Mouse (Mus musculus) layer of hippocampus, postnatal 25 days (tissue): ENCODE measurements at regions not wholly inside any gene's neighbourhood (a gene's known extent, or its start where the extent isn't known, plus 50 kb on each side); places are given as distances from the start of the nearest gene placed in this dataset.

ENCODE experiments used
- DNase-seq, 2 experiments: peaks; one replicate each; pipeline ENCODE4 v3.0.0; 2022; ENCODE audit warnings: mixed read lengths in 2 of 2, low spot score in 1 of 2; ENCODE audit errors: extremely low spot score in 1 of 2

DNA sequence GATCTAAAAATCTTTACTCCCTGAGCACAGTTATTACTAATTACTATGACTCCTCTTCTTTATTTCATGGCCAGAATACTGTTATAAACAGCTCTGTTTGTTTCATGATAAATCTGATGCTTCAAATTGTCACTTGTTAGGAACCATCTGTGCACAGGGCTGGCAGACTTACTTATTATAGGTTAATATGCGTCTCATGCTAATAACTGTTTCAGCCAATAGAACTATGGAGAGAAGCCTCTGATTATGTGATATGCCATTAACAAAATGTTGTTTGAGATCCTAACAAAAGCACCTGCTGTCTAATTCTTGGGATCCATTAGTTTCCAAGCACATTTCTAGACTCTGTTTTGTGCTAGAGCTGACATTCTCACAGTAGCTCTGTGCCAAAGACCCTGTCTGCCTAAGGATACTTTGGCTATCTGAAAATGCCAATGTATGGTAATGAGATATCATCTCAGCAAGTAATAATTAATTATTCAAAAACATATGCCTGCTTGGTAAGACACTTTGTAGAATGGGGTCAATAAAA is 318.1 kb downstream of the Grb14 start:
- no peak for DNase-seq

DNA sequence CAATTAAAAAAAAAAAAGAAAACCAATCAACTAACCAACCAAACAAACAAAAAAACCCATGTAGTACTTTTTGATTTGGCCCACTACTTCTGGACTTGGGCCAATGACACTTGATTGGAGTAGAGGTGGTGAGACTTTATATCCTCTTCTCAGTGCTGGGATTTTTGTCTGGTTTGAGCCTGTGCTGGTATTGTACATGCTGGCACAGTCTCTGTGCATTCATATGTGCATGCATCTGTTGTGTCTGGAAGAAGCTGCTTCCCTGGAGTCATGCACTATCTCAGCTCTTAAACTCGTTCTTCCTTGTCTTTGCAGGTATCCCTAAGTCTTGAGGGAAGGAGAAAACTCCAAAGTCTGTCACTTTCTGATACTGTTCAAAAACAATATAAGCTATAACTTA is 328.8 kb downstream of the Grb14 start:
- no peak for DNase-seq

DNA sequence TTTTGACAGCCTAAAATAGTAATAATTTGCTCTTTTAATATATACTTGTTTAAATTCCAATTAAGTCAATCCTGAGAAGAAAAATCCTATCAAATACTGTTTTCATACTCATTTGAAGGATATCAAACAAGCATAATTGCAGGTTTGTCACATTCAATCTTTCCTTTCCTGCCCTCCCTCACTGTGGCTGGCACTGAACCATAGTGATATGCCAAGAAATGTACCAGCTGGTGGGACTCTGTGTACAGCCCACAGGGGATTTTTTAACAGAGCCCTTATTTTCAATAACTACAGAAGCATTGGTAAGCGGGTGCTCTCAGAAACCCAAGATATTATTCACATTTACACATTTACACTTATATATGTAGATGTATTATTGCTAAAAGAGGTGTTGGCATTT is 333.3 kb downstream of the Grb14 start:
- DNase-seq, result no peak

DNA sequence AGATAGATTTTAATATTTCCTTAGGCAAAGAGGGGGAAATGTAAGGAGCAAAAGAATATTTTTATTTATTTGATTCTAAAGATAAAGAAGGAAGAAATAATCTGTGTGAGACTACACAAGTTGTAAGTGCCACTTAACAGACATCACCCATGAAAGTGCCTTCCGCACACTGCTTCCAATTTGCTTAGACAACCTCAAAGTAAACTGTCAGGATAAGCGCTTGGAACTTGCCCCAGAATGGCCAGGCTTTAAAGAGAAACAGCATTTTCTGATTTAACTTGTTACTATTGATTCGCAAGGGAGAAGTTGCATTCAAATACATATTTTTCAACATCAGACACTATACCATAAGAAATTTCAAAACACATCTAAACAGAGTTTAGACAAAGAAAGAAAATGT is 333.8 kb downstream of the Grb14 start:
- DNase-seq, result no peak

DNA sequence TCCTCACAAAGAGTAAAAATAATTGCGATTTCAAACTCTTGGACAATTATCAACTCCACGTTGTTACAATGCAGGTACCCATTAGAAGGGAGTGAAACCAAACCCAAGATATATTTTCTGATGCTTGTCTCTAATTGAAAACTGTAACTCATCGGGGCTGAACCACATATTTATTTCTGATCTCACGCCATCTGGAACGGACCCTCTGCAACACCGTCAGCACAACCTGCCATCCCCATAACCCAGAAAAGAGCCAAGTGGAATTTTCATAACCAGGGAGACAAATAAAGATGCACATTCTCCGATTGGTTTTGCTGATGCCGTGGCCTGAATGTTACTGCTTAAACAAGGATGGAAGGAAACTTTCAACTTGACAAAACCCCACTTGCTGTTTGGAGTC is 338.0 kb downstream of the Grb14 start:
- DNase-seq, result no peak

DNA sequence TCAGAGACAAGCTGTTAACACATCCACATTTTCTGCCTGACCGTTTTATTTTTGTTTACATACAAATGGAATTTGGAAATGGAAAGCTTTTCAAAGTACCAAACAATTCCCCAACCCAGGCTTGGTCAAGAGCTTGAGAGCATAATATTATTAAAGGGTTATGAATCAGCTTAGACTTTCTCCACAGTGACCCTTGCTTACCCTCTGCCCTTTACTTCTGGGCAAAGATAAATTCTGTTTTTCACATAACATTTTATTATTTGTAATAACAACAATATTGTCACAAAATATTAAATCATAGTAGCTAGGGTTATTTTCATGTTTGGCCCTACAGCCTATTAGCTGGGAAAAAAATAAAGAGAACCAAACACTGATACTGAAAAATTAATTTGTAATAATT is 375.2 kb downstream of the Grb14 start:
- DNase-seq, result no peak

DNA sequence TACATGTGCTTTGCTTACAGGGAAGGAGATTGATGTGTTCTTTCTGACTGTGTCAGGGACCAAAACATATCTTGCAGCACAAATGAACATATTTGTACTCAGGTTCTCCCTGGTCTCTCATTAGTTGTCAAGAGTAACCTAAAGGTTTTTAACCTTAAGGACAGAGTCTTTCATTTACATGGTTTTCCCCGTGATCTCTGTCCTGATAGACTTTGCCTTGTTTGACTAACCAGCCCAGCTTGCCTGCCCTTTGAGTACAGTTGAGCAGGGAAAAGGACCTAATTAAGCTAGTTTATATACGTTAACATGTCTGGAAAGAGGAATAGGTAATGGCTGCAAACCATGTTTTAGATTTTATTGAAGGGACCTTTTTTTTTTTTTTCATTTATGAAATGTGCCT is 407.9 kb downstream of the Grb14 start:
- DNase-seq, result no peak

DNA sequence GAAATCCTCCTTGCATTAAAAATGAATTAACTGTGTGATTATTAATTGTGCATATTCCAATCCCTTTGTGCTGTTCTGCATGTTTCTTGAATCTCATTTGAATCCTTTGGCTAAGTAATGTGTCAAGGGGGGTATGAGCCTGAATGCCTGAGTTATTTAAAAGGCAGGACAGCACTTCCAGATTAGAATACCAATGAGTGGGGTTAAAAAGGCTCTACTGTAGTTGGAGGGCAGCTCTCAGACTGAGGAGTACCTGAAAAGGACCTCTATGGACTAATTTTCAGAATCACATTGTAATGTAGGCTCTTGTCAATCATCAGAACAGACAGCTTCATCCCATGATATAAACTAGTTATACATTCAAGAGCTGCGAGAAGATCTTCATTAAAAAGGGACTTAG is 417.9 kb downstream of the Grb14 start:
- DNase-seq, result no peak

DNA sequence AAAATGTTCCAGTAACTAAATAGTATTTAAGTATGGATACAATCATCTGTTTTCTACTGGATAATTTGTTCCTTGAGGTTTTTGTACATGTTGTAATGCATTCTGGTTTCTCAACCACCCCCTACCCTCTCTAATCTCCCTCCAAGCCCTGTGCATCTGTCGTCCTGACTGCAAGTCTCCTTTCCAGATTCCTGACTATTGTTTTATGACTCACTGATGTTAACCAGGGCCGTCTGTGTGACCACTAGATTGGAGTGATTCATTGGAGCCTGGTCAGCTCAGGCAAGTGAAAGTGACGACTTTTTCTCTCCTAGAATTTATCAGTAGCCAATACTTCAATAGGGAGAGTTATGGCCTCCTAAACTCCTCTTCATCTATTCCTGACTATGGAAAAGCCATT is 442.5 kb downstream of the Grb14 start:
- DNase-seq, result no peak

DNA sequence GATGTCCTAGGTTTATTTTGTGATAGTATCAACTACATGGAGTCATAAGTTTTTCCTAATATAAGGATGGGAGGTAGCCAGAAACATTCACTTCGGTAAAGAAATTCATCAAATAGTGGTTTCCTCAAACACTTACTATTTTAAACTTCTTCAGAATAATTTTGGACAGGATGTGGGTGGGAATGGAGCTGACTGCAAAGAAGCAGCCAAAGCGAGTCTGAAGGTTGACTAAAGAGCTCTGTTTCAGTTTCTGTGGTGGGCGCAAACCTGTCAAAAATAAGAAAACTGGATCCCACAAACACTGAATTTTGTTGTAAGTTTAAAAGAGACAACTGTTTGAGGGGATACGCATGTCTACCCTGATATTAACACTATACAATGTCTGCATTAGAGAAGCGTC is 438.2 kb upstream of the Fign start:
- no peak for DNase-seq

DNA sequence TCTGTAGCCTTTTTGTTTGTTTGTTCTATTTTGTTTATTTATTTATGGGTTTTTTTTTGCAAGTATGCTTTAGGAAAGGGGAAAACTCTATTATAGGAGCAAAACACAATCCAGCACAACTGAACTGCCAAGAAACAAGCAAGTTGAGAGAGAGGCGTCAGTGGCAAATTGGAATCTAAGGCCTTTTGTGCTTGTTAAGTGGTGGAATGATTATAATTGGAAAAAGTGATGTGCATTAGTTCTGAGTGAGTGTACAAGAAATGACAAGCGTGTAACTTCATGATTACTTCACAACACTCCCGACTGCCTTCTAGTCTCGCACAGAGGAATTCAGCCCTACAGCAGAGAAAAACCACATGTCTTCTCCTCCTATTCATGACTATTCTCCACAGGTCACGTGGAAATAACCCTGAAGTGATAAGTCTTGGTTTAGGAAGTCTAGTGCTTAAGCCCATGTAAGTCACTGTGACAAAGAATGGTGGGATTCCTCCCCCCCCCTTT is 437.6 kb upstream of the Fign start:
- DNase-seq, result no peak

DNA sequence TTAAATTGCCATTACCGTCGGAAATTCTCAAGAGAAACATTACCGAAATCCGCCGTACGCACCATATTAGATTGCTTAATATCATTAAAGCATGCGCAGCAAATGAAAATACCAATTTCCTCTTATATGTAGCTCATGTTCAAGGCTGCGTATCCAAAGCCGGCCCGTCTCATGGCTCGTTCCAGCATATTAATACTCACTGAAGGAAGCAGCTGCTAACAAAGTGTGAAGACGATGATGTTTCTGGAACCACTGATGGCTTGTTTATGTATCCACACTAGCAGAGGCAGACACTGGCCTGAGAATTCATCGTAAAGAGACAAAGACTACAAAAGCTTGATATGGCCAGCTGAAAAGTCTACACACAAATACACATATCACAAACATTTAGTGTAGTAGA is 437.0 kb upstream of the Fign start:
- no peak for DNase-seq

DNA sequence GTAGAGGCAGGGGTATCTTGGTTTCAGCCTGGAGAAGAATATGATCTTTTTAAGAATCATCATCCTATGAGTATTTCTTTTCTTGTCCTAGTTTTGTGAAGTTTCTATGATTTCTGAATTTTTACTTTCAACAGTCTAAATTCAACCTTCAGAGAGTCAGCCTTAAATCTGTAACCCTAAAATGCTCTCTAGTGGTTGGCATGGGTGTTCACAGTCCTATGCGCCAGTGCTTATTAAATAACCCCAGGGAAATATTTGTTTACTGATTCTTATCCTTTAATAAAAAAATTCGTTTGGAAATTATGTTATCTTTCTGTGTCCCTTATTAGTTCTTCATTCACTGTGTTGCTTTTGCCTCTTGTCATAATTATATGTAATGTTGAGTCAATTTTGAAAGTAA is 436.5 kb upstream of the Fign start:
- DNase-seq, result no peak

DNA sequence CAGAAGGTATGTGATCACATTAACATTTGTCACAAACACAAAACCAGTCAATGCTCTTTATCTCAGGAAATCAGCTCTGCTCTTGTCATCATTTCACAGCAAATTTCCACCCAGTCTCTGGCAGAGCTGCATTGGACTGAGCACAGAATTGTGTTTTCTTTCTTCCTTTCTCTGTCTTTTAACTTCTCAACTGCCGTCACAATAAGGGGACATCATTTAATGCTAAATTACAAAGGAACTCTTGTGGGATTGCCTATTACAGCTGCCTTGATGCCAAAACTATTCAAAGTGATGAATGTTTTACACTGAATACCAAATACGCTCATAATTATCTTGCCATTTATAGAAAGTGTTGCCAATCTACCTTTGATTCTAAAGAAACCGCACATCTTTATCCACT is 424.9 kb upstream of the Fign start:
- no peak for DNase-seq

DNA sequence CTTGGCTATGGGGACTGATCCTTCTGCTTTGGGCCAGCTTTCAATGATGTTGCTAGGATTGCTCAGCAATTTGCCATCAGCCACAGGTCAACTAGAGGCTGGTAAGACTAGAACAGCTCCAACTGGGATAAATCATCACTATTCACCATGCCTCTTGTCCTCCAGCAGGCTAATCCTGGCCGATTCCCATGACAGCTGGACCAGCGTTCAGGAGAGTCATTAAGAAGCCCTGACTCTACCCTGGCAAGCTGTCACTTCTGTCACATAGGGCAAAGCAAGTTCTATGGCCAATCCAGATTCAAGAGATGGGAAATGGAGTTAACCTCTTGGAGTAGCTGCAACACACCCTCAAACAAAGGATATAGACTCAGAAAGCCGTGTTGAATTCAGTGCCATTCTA is 424.4 kb upstream of the Fign start:
- no peak for DNase-seq

DNA sequence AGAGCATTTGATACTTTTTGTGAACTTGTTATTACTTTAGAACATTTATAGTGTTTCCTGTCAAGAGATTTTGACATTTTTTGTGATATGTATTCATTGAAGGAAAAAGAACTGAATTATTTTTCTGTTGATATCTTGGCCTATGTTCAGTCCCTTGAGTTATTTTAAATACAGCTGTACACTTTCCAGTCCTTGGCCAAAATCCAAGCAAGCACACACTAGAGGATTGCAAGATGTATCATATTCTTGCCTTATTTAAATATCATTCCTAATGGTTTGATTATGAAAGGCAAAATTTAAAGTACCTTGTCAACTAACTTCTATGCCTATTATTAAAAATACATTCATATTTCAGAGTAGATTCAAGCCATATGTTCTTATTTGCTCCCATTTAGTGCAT is 397.9 kb upstream of the Fign start:
- DNase-seq, result no peak

DNA sequence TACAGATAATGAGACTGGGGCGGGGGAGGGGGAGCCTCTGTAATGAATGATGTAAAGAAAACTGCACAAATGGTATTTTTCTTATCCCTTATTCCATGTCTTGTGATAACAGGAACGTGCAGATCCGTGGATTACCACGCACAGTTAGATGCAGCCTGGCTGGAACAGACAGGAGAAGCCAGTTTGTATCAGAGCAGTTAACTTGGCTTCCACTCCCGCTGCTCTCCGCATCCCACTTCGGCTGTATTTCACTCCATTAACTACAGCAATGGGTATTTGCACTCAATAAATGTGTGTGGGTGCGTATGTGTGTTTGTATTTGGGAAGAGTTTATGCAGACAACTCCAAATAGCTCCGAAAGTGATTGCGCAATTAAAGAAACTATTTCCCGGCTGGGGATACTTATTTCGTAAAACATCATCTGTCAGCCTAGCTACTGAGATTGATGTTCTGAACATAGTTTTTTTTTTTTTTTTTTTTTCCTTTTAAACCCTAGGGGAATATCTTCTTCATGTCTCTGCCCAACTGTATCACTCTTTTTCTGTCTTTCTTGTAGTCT is 368.7 kb upstream of the Fign start:
- no peak for DNase-seq

DNA sequence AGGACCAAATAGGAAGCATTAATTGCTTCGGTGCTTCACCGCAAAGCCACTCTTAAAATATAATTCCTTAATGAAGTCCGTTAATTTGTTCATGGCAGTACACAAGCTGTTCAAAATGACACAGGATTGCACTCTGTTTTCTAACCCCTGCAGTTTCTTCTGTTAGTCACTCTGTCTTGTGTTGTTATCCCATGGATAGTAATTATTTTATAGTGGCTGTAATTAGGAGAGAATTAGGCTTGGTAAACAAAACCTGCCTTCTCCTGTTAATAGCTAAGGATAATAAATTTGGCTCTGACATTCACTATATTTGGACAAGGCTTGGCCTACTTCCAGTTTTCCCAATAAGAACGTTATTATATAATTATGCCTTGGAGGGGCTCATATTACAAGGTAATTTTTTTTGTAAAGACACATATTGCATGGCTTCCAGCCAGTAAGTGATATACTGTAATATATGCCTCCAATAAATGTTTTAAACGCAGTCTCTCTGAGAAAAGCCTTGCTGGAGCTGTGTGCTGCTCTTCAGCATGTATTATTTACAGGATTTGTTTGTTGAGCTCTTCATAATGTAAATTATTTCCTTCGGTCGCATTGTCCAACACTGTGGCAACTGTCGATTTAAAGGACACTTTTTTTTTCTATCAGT is 364.8 kb upstream of the Fign start:
- no peak for DNase-seq

DNA sequence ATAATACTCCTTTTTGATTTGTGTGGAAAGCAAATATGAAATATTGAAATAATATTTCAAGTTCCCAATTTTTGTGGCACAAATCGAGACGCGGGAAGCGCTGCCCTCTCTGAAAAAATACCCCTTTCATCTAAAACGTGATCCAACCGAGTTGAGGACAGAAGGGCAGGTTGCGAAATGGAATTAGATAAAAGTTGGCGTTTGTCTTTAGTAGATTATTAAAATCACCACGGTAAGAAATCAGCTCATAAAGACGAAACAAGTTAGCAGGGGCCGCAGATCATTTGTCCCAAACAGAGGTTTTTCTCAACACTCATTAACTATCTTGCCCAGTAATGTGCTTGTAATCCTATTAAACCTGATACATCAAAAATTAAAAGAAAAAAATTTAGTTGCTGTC is 364.2 kb upstream of the Fign start:
- no peak for DNase-seq

DNA sequence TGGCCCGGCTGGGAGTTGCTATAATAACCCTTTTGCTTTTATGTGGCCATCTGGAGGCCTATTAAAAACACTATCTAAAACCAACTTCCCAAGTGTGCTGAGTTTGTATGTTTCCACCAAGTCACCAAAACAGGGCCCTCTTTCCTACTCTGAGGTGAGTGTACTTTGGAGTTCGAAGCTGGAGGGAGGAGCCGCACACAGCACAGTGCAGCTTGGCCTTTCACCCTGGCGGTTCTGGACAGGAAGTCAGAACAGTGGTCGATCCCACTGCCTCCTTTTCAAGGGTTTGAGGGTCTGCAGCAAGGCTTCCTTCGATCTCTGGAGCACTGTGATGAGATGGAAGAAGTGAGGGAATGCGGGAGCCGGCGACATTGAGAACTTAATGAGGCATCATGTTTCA is 363.8 kb upstream of the Fign start:
- no peak for DNase-seq

DNA sequence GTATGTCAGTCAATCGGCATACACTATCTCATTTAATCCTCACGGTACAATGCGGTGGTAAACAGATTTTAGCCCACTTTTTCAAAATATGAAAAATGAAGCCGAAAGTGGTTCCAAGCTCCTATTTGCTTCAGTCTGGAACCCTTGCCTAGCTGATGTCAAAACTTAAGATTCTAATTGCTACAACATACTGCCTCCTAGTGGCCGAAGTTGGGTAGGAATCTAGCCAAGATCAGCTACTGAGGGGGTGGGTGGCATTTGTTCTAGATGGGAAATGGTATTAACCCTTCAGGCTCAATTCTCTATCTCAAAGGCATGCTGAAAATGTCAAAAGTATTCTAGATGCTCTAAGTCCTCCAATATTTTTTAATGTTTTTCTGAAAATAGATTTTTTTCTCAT is 360.3 kb upstream of the Fign start:
- peak in 1 of 2 experiments; percentile 32 for DNase-seq

DNA sequence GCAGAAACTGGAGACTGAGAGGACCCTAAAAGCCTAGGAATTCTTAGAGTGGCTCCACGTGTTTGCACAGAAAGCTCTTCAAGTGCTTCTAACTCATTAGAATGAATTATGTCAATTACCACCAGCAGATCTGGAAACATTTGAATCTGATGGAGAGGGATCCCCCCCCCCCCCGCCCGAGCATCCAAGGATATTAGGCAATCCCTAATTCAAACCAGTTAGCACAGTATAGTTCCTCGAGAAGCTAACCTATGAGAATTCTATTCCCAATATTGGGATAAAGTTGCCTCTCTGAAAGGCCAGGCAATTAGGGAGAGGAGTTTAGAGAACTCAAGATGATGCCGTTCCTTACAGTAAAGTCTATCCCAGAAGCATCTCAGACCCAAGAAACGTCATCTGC is 354.9 kb upstream of the Fign start:
- no peak for DNase-seq
